Mouse (Mus musculus) ES-Bruce4 (cell line): ENCODE data around the gene Tmem56. TPM values are rescaled to one million over a fixed set of nuclear protein-coding genes. Genes with fewer than 3 reads are reported as not detected.

Experiments used
- H3K27ac ChIP-seq: 2 replicates; pipeline ENCODE4 v1.5.1; 2012; ENCODE audit warnings: low read length, inconsistent platforms; ENCODE audit not compliant: insufficient read depth
- H3K27me3 ChIP-seq: 2 replicates; pipeline ENCODE4 v1.6.1; 2012; ENCODE audit warnings: mild to moderate bottlenecking, low read length, inconsistent platforms; ENCODE audit not compliant: control insufficient read depth, poor library complexity, insufficient read depth, severe bottlenecking
- H3K36me3 ChIP-seq: 2 replicates; pipeline ENCODE4 v1.6.1; 2012; ENCODE audit warnings: inconsistent platforms, mild to moderate bottlenecking, low read length, moderate library complexity; ENCODE audit not compliant: control insufficient read depth, poor library complexity, insufficient read depth, severe bottlenecking
- H3K4me1 ChIP-seq: one replicate; pipeline ENCODE4 v1.8.1; 2011; ENCODE audit warnings: low read length; ENCODE audit not compliant: control insufficient read depth, insufficient read depth
- H3K4me3 ChIP-seq: 2 replicates; pipeline ENCODE4 v1.5.1; 2011; ENCODE audit warnings: low read depth, mild to moderate bottlenecking, low read length
- H3K9ac ChIP-seq: 2 replicates; pipeline ENCODE4 v1.6.1; 2012; ENCODE audit warnings: low read depth, mild to moderate bottlenecking, inconsistent platforms; ENCODE audit not compliant: poor library complexity, severe bottlenecking
- H3K9me3 ChIP-seq: replicated peaks from 2 replicates; pipeline ENCODE4 v1.6.1; 2012; ENCODE audit warnings: mild to moderate bottlenecking, low read length, inconsistent platforms; ENCODE audit not compliant: control insufficient read depth, poor library complexity, insufficient read depth, severe bottlenecking
- CTCF ChIP-seq: IDR thresholded peaks from one replicate; pipeline ENCODE4 v1.8.1; 2011; ENCODE audit warnings: low read depth, low read length
- EP300 ChIP-seq: IDR thresholded peaks from 2 replicates; pipeline ENCODE4 v1.6.1; 2011; ENCODE audit warnings: low read depth, low read length; ENCODE audit not compliant: insufficient read depth
- POLR2A ChIP-seq: IDR thresholded peaks from one replicate; pipeline ENCODE4 v1.8.1; 2011; ENCODE audit warnings: low read length; ENCODE audit not compliant: insufficient read depth
- polyA plus RNA-seq: library from polyadenylated mRNA; stranded (reverse); fragments of >200 nt; gene quantifications from 2 replicates; pipeline ENCODE4 v1.2.4, GENCODE M21; 2011; ENCODE audit warnings: low read depth; ENCODE audit not compliant: missing spikeins, insufficient read depth, insufficient read length

The Tmem56 gene
- polyA plus RNA-seq, 1 experiment = 0.58 TPM

DNA sequence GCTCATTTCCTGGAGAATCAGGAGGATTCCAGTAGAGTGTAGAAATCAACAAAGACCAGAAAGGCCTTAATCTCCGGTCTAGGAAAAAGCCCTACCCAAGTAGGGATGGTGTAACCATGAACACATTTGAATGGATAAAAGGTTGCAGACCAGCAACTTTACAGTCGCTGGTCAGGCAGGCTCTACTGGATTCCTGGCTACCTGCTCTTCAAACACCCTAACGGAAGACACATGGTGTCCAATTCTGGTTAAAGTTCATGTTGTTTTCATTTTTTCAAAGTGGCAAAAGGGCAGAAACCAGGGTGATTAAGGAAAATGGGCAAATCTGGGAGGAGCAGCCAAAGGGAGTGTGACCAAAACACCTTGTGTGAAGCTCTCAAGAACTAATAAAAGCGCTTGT is 5.9 kb downstream of the Tmem56 start:
- Histone ChIP-seq H3K9me3 (no peaks in the 10 kb centered on the region), H3K27me3 (no peaks in the 10 kb centered on the region; the same call in 1 of the 2 replicates), H3K4me1 (no peaks in the 10 kb centered on the region), H3K4me3 (no peak overlapping the region), H3K36me3 (no peaks in the 10 kb centered on the region), H3K9ac (no peak overlapping the region), H3K27ac (no peak overlapping the region)
- no peak for TF ChIP-seq POLR2A
- no peak for TF ChIP-seq CTCF
- no peak for TF ChIP-seq EP300

DNA sequence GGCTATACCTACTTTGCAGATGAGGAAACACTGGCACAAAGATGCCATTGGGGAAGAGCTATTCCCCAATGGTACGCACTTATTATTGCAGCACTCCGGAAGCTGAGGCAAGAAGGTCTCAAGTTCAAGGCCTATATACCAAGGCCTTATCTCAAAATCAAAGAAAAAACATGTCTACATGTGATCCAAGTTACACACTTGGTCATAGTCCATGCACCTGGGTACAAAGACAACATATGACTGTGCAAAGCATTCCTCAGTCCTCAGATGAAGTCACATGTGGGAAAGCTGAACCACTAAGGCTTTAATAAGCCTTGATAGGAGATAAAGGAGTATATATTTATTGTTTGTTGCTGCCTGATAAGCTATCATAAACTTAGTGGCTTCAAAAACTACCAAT is 8.9 kb downstream of the Tmem56 start:
- TF ChIP-seq POLR2A (no peak), EP300 (no peak), CTCF (no peak)

GRCm38 (mm10) chr3:121272577-121272976 is 10.3 kb downstream of the Tmem56 start:
- Histone ChIP-seq H3K9me3 (no peaks in the 10 kb centered on the region), H3K36me3 (no peaks in the 10 kb centered on the region), H3K9ac (no peak overlapping the region), H3K27me3 (peaks cover 1% of the 10 kb centered on the region; the same call in 1 of the 2 replicates), H3K27ac (no peak overlapping the region), H3K4me3 (no peak overlapping the region), H3K4me1 (no peaks in the 10 kb centered on the region)
- TF ChIP-seq POLR2A (no peak), EP300 (no peak), CTCF (no peak)

More for the DNA sequence above, 8.9 kb downstream of the Tmem56 start:
- Histone ChIP-seq H3K4me3 (no peak overlapping the region), H3K4me1 (no peaks in the 10 kb centered on the region), H3K9ac (no peak overlapping the region), H3K27ac (no peak overlapping the region), H3K27me3 (no peaks in the 10 kb centered on the region; the same call in 1 of the 2 replicates), H3K9me3 (no peaks in the 10 kb centered on the region), H3K36me3 (no peaks in the 10 kb centered on the region)

- H3K4me1 ChIP-seq = no peaks in the 10 kb centered on the region
- TF ChIP-seq EP300 (no peak), CTCF (no peak), POLR2A (no peak)
- H3K36me3 ChIP-seq = no peaks in the 10 kb centered on the region
- H3K27ac ChIP-seq = no peak overlapping the region
- H3K4me3 ChIP-seq = no peak overlapping the region
- no peaks in the 10 kb centered on the region; the same call in 1 of the 2 replicates for H3K9me3 ChIP-seq
- no peak overlapping the region for H3K9ac ChIP-seq
- peaks cover 16% of the 10 kb centered on the region for H3K27me3 ChIP-seq
Measured at GRCm38 (mm10) chr3:121267283-121267682, 15.6 kb downstream of the Tmem56 start.

DNA sequence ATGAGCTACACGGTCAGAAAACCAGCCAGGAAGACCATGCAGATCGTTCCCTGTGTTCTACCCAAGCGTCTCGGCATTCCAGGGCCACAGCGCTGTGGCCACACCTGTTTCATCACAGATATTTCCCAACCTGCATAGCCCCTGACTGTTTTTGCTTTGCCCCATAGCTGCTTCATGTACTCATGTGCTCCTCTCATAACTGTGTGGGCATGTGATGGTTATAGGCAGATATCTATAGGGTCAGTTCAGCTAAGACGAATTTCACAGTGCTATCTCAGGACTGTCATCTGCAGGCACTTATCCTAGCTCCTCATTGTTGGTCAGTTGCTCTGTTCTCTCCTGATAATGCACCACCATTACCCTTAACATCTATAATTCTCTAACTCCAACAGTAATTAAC is 18.7 kb downstream of the Tmem56 start:
- no peak for TF ChIP-seq EP300
- TF ChIP-seq POLR2A = no peak
- no peak for TF ChIP-seq CTCF
- no peaks in the 10 kb centered on the region for H3K36me3 ChIP-seq
- H3K4me3 ChIP-seq = no peak overlapping the region
- no peaks in the 10 kb centered on the region; the same call in 1 of the 2 replicates for H3K9me3 ChIP-seq
- no peak overlapping the region for H3K9ac ChIP-seq
- H3K4me1 ChIP-seq = no peaks in the 10 kb centered on the region
- peaks cover 24% of the 10 kb centered on the region for H3K27me3 ChIP-seq
- H3K27ac ChIP-seq = no peak overlapping the region

DNA sequence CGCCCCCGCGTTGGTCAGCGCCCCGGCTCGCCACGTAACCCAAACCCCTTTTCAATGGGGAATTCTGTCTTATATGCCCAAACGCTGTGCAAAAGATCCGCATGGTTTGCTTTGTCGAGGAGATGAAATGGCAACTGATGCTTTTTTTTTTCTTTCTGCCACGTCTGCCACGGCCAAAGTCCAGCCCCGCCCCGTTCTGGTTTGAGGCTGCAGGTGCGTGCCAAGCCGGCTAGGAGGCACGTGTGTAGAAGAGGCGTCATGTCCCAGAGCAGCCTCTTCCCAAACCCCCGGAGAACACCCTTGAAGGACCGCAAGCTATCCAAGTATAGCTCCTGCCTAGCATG is 19.7 kb downstream of the Tmem56 start:
- Histone ChIP-seq H3K4me3 (peak overlapping the region; percentile 66), H3K36me3 (no peaks in the 10 kb centered on the region), H3K9me3 (no peaks in the 10 kb centered on the region; the same call in 1 of the 2 replicates), H3K27me3 (peaks cover 24% of the 10 kb centered on the region), H3K27ac (no peak overlapping the region), H3K4me1 (no peaks in the 10 kb centered on the region), H3K9ac (peak overlapping the region; percentile 77)
- TF ChIP-seq CTCF = no peak
- no peak for TF ChIP-seq EP300
- TF ChIP-seq POLR2A = no peak
